Mouse (Mus musculus) right cerebral cortex, postnatal 14 days (tissue): Measurements from ENCODE around the gene Pou5f1.

Source experiments
- DNase-seq: peaks from one replicate; pipeline ENCODE4 v3.0.0; 2022

The Pou5f1 gene

DNA sequence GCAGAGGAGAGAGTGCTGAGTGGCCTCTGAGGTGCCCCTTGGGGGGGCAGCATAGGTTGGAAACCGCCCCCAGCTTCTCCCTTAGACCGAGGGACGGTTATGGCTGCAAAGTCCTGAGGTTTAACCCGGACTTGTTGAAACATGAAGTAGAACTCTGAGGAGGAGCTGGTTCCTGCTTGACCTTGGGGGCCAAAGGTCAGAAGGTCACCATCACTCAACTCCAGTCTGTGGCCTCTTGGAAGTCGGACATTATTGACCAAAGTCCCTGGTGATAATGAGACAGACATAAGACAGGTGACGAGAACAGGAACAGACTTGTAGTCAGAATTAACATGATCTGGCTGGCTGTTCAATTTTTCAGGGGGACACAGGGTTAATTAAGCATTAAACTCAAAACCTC, 8.9 kb downstream of the Pou5f1 start:
- DNase-seq: no peak

DNA sequence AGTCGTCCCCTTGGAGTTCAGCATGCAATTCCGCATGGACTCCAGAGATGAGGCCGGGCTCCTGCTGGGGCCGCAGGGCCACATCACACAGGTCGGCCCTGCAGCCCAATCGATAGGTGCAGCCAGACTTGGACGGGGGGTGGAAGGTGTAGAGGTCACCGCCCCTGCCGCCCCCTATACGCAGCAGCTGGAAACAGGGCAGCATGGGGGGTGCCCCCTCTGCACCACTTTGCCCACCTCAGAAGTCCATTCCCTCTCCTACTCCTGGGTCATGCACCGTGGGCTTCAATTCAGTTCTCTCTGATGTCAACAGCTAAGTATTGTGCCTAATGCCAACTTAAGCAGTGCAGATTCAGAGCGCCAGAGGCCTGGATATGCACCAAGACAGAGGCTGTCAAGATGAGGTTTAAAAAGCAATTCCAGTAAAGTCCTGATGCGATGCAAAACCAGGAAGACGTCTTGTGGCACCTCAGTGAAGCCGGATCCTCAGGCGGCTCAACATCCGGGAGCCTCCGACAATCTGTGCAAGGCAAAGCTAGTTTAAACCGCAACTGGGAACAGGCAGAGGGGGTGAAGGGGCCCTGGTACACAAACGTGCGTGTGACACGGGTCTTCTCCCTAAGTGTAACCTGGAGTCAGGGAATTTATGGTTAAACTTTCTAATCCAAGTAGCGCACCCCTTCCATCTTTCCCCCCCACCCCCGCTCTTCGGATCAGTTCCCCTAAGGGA, 10.3 kb downstream of the Pou5f1 start:
- peak; percentile 41 for DNase-seq

DNA sequence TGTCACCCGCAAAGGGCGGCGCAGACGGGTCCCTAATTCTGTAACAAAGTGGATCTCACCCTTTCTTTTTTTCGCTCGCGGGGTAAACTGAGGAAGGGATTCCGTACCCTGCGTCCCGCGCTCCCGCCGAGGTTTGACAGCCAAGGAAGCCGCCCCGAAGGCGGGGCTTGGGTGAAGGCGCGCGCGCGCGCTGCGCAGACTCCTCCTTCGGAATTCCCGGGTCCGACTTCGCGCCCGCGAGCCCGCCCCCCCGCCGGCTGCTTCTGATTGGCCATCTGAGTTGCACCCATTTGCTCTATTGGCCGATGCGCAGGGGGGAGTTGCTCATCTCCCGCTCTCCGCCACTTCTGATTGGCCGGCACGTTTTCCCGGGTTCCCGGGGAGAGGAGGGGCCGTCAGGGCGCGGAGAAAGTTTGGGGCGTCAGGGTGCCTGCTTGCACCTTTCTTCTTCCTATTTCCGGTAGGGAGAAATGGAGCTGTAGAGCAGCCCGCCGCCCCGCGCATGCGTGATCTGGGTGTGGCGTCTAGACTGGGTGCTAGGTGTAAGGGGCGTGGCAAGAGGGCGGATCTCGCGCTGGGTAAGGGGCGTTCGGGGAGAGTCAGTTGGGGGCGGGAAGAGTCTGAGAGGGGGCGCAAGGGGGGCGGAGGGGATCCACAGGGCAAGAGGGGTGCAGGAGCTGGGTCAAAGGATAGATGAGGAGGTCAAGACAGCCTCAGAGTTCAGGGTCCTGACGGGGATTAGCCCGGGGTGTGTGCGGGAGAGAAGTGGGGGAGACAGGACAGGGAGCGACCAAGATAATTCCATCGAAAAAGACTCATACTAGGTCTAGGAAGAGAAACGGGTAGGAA, 11.1 kb downstream of the Pou5f1 start, which contains the start of the genes Tcf19 and Cchcr1:
Gene Tcf19, minus strand, starts transcription at position 173 of the 849 bp plus-strand sequence.
Gene Cchcr1, plus strand, starts transcription at position 449 of the 849 bp plus-strand sequence.
- DNase-seq: peak; percentile 97

DNA sequence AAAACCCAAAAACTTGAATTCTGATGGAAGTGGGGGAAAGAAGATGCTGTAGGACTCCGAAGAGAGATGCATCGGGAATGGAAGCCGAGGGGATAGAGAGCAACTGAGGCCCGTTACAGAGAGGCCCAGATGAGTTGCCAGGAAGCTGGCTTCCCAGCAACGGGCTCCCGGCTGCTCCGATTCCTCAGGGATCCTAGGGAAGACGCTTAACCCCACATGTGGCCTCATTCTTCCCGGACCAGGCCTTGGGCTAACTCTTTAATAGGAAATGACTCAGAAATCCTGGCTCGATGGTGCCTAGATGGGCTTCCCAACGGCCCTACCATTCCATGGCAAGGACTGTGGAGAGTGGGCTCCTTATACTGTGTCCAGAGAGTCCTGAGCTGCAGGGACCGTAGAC, 11.7 kb downstream of the Pou5f1 start:
- DNase-seq: no peak

DNA sequence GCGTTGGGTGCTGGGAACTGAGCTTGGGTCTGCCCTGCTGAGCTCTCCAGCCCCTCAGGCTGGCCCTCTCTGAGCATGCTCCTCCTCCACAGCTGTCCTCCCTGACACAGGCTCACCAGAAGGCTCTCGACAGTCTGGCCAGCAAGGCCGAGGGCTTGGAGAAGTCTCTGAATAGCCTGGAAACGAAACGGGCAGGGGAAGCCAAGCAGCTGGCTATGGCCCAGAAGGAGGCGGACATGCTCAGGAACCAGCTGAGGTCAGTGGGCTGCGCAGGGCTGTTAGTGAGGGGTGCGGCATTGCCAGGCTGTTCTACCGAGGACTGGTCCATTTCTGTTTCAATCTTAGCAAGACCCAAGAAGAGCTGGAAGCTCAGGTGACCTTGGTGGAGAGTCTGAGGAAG, 18.5 kb downstream of the Pou5f1 start:
- no peak for DNase-seq

DNA sequence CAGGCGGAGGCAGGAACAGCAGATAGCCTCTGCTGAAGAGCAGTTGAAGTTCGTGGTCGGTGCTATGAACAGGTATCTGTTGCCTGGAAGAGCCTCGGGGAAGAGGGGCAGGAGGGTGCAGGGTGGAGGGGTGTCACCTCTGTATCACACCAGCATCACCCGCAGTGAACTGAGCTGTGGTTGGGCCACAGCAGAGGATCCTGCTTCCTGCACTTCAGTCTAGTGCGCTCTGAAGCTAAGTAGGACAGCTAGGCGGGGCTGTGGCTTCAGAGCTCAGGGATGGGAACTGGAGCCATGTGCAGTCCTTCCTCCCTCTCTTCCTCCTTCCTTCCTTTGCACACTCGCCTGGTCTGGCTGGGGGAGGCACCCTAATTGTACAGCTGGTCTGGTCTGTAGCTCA, 20.8 kb downstream of the Pou5f1 start:
- DNase-seq: no peak

DNA sequence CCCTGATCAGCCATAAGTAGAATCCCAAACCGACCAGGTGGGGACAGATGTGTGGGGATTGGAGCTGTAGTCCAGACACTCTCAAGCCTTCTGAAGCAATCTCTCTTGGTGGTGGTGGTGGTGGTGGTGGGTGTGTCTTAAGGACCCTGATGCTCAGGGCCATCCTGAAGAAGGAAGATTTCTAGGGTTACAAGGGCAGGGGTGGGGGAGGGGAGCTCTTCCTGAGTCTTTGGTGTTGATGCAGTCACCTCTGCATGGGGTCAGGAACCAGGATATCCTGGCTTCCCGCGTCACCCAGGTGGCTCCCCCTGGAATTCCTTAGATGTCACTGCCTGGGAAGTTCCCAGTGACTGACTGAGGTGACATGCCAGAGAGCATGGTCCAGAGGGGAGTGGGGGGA, 26.5 kb downstream of the Pou5f1 start:
- DNase-seq: no peak

DNA sequence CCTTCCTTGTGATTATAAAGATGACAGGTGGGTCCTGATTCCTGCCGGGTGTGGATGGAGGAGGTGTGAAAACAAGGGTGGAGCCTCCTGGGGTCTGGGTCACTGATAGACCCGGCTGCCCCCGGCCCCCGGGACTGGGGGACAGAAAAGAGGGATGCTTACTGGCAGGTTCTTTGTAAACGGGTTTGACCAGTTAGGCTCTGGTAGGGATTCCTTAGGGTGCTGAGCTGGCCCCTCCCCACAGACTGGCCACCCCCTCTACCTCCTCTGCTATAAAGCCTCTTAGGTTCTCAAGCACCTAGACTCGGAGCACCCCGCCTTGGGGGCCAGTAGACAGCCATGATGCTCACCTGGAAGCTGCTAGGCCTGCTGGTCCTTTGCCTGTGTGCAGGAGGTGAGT, 27.1 kb downstream of the Pou5f1 start, which contains the start of gene Psors1c2:
Gene Psors1c2, plus strand, starts transcription at position 301 of the 400 bp plus-strand sequence.
- no peak for DNase-seq

DNA sequence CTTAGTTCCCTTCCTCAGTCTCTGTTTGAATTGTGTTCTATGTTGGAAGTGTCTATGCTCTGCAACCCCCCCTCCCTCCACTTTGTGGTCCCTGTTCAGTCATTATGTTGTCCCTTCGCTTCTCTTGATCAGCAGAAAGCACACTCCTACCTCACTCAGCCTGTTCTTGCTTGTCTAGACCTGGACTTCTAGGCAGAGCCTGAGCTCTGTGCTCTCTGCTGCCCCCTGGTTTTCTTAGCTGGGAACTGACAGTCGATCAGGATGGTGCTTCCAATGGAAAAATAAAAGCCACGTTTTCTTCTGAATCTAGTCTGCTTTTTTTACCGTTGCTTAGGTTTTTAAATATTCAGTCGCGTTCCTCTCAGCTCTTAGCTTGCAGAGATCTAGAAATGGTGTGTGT, 28.5 kb downstream of the Pou5f1 start:
- DNase-seq: peak; percentile 81

DNA sequence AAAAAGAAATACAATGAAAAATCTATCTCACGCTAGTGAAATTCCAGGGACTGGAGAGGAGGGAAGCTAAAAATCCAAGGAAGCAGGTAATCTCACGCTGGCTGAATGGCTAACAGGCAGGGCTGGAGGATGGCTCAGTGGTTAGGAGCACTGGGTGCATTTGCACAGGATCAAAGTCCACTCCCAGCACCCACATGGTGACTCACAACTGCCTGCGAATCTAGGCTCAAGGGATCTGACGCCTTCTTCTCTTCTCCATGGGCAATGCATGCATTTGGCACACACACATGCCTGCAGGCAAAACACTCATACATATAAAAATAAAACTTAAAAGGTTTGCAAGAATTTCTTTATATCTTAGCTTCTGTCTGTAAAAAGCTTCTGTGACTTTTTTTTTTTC, 31.6 kb downstream of the Pou5f1 start:
- no peak for DNase-seq

DNA sequence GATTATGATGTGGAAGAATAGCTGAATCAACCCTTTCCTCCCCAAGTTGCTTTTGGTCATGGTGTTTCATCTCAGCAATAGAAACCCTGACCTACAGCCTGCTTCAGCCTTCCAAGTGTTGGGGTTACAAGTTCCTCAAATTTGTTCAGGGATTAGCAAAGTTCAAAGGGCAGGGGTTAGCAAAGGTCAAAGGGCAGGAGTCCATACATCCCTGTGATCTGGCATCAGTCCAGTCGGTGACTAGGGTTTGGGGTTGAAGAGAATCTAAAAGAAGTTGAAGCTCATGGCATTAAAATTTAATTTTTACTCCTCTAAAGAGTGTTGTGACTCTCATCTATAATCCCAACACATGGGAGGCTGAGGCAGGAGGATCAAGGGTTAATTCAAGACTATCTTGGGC, 32.7 kb downstream of the Pou5f1 start:
- no peak for DNase-seq

DNA sequence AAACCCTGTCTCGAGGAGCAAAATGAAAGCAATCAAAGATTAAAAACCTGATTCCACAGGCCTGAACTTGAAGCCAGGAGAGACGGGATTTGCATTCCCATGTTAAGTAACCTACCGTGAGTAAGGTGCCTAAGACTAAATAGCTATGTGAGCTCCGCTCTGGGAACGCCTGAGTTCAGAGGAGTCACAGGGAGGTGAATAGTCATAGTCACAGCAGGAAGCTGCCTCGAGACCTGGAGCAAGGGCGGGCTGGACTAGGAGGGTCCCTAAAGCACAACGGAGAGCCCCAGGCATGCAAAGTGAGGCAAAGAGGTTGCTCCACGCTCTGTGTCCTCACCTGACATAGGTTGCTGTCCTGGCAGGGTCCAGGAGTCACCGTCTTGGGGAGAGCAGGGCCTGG, 33.7 kb downstream of the Pou5f1 start:
- no peak for DNase-seq

DNA sequence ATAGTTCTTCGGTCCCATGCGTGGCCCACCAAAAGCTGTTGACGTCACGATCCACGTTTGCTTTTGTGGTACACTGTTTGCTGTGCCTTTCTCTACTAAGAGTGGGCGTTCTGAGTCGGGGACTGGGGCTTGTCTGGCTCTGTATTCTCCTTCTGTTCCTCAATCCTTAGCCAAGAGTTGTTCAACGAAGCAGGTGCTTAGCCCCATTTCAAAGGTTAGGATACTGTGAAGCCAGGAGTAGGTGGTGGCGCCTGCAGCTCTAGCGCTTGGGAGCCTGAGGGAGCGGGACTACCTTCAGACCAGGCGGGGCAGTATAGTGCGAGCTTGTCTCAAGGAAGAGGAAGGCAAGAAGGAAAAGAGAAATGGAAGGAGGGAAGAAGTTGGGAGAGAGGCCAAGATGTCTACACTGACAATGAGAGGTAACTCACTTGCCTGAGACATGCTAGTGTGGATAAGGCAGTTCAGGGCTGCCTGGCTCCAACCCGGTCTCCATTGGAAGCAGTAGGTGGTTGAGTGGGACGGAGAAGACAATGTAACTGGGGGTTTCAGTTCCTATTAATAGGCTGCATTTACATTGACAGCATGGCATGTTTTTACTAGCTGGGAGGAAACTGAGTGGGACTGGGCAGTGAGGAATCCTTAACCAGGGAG, 37.1 kb downstream of the Pou5f1 start:
- no peak for DNase-seq

DNA sequence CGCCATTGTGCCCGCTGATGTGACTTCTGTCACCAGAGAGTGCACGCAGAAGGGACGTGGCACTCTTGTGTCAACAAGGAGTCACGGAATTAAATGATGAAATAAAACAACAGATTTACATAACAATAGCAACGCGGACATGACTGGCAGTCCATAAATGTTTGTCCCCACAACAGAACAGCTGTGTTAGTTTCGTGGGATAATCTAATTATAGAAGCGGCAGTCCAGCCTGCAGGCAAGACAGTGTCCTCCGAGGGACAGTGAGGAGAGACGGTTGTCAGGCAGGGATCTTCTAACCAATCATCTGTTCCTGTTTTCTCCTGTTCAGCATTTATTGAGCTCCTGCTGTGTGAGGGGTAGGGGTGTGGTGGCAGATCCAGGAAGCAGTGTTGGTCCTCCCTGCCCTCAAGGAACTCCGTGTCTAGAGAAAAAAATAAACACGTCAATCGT, 37.6 kb downstream of the Pou5f1 start:
- DNase-seq: no peak

DNA sequence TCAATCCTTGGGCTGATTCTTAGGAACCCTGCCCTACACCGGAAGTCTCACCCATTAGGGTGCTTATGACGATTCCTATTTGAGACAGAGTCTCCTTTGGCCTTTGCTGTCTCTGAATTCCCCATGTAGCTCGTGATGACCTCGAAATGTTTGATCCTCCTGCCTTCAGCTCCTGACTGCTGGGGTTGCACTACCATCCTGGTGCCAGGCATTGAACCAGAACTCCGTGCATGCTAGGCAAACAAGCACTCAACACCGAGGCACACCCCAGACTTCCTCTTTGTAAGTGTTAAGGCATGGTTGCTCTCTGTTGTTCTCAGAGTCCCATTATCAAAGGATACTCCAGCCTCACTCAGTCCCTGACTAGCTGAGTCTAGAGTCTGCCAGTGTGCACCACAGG, 38.2 kb downstream of the Pou5f1 start:
- DNase-seq: no peak

DNA sequence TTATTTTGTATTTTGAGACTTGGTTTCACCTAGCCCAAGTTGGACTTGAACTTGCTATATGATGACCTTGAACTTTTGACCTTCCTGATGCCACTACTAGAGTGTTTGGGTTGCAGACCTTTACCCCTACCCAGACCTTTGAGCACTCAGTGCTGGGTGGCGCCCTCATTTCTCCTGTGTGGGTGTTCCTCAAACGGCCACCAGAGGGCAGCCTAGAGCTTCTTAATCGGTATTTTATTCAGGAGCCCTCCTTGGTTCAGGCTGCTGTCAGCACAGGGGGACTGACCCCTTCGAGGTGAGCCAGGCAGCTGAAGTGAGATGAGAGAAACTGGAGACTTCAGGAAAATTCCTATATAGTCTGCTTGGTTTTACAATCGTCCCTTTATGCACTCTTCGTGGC, 38.9 kb downstream of the Pou5f1 start:
- DNase-seq: peak; percentile 65

DNA sequence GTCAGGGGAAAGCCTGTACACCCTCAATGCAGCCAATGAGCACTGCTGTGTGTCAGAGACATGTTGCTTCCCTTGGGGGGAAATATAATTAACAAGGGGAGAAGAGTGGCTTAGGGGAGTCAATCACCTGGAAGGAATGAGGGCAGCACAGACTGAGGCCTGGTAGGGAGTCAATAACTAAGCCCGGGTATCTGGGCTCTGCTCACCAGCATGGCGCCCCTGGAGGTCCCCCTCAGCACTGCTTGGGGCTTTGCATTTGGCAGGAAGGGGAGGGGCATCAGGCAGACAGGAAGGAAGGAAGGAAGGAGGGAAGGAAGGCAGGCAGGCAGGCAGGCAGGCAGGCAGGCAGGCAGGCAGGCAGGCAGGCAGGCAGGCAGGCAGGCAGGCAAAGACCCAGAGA, 41.6 kb downstream of the Pou5f1 start:
- no peak for DNase-seq

DNA sequence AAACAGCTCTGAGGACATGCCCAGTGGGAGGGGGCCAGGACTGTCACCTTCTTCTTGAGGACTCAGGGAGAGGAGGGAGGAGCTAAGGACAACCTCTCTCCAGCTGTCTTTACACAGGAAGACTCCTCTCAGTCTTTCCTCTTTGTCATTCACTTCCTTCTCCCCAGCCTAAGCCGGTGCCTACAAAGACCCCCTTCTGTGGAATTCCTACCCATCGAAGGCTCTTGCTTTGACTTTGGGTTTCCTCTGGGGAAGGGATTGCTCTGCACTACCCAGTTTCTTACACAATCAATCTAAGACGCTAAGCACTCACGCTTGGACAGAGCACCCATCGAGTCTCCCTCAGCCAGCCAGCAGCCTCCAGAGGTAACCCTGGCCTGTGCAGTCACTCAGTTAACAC, 42.8 kb downstream of the Pou5f1 start:
- DNase-seq: no peak

DNA sequence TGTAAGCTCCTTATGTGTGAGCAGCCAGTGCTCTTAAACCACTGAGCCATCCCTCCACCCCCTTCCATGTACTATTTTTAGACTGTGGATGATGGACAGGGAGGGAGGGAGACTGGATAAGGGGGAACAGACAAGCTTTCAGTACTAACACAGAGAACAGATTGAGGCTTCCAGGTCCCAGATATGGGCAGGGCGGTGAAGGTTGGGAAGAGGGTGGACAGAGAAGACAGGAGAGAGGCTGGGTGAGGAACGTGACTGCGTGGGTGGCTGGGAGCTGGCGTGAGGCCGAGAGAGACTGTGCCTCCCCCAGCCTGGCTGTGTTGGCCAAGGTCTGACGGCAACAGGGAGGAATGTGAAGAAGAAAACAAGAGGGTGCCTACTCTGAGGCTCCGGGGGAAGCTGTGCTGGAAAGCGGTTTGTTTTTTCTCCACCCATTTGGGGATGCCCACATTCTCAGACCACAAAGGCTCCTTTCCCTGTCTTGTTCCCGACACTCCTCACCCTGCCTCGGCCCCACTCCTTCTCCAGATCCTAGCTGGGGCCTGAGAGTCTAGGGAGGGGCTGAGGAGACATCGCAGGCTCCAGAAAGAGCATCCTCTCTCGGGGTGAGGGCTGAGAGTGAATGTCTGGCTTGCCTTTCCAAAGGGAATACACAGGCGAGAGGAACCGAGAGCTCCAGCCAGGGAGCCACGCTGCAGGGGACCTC, 43.8 kb downstream of the Pou5f1 start:
- DNase-seq: peak; percentile 85

DNA sequence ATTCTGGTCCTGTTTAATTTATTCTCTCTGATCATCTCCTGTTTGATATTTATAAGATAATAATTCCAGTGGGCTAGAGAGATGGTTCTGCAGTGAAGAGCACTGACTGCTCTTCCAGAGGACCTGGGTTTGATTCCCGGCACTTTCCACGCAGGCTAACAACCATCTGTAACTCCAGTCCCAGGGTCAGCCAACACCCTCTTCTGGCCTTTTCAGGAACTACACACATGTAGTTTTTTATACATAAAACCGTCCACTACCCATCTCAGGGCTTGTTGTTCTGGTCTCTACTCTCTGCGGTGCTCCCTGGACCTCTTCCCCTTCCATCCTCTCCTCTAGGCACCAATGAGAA, 44.3 kb downstream of the Pou5f1 start:
- no peak for DNase-seq

DNA sequence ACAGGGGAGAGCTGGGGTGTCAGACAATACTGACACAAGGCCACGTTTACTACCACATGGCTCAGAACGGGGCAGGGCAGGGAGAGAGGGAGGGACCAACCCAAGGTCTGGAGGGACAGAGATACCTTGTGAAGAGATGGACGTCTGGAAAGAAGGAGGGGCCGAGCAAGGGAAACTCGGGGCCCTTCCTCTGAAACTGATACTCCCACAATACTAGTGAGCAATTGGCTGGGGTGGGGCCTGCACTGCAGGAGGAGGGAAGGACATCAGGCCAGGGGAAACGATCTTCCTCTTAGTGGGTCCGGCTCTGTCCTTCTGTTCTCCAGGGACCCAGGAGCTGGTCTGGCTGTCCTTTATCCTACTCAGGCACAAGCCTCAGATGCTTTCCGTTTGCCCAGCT, 45.1 kb downstream of the Pou5f1 start:
- no peak for DNase-seq

DNA sequence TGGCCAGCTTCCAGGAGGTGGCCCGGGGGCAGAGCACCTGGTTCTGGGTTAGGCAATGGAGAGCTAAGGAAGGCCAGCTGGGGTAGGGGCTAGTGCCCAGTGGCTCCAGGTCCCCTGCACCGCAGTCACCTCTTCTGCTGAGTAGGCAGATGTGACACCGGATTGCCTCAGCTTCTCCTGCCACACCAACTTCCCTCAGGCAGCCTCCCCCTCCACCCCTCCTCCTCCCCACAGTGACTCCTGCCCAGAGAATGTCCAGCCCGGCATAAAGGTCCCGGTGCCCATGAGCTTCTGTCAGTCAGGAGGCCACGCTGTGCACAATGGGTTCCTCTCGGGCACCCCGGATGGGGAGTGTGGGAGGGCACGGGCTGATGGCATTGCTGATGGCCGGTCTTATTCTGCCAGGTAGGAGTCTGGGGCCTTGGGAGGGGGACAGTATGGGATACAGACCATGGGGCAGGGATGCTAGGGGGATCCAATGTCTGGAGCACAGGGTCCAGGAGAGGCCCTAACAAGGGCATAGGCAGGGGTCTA, 46.1 kb downstream of the Pou5f1 start, which contains the start of gene Cdsn:
Gene Cdsn, plus strand, starts transcription at position 248 of the 534 bp plus-strand sequence.
- DNase-seq: no peak

DNA sequence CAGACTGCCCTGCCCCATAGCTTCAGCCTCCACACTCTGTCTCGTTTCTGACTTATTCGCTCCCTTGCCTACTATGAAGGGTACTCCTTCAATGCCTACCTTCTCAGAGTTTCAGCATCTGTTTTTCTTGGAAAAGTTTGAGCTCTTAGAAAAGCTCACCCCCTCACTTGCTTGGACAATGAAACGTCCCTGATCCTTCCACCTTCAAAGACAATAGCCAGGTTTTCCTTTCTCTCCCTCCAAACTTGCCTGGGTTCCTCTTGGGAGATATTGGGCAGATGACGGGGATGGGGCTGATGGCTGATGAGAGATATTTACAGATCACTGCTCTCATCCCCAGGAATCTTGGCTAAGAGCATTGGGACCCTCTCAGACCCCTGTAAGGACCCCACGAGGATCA, 48.5 kb downstream of the Pou5f1 start:
- no peak for DNase-seq
